Mouse (Mus musculus) liver, embryonic 14.5 days (tissue): Measurements from ENCODE around the gene Atoh7.

Experiments used
- CTCF ChIP-seq: IDR thresholded peaks from 2 replicates; pipeline ENCODE4 v1.5.1; 2016; ENCODE audit warnings: antibody characterized with exemption, low read depth, control low read depth
- EP300 ChIP-seq: IDR thresholded peaks from 2 replicates; pipeline ENCODE4 v1.6.1; 2016; ENCODE audit warnings: antibody characterized with exemption, low read depth

DNA sequence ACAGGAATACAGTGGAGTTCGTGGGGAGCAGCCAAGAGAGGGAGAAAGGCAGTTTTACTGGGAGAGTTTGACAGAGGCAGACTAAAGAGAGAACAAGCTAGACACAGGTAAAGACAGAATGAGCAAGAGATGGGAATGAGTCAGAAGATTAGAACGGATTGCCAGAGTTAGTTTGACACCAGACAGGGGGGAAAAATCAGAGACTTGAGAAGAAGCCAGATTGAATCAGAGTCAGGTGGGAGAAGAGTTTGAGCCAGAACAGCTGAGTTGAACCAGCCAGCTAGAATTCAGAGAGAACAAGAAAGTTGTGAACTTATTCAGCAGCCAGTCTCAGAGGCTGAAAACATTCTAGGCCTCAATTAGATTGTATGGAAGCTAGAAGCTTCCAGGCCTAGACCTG is 39.6 kb upstream of the Atoh7 start, which contains the start of gene Pbld1:
- TF ChIP-seq CTCF (no peak), EP300 (no peak)
